Mouse (Mus musculus): Measurements from ENCODE around the gene Gm13279. TPM values are rescaled to one million over a fixed set of nuclear protein-coding genes. Genes with fewer than 3 reads are reported as not detected.
"Not testable (repeated sequence)": the region's sequence is repeated elsewhere in the genome, so short reads cannot be mapped to it uniquely, and the experiment has no call there.

Gm13279 gene
- total and polyA plus RNA-seq, 2 experiments from 2014 or later: not detected

DNA sequence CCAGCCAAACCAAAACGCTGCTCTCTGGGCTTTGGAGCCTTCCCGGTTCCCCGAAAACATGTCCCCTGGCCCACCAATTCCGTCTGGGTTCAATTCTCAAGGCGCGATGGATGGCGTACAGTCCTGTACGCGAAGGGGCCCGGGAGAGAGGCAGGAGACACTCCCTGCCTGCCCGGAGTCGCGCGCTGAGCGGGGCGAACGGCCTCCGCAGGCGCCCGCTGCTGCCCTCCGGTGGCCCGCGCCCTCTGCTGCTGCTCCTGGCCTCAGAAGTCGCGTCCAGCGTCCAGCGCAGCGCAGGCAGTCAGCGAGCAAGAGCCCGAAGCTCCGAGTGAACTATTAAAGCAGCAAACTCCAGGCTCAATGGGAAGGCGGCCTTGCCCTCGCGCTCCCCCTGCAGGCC is 8.6 kb downstream of the Gm13279 start:
- not testable (repeated sequence) for H3K4me3 ChIP-seq (ENCODE audit: low read depth, low read length); H3K9me3 ChIP-seq (ENCODE audit: low read length); H3K4me1 ChIP-seq (ENCODE audit: insufficient read depth, low read length); DNase-seq (ENCODE audit: low spot score); H3K36me3 ChIP-seq (ENCODE audit: insufficient read depth, low read length); H3K27ac ChIP-seq (ENCODE audit: low read depth, low read length); H3K27me3 ChIP-seq (ENCODE audit: insufficient read depth, low read length); ATAC-seq (ENCODE audit: low FRiP score); H3K9ac ChIP-seq (replicated peaks; ENCODE audit: low read length, poor library complexity, severe bottlenecking)
- WGBS: no CpG with 5 or more reads among the region's 34 CpGs
- peak; percentile 14; the same call in 1 of the 2 replicates for TF ChIP-seq CTCF (IDR thresholded peaks at IDR 0.05)
- peak overlapping the region; percentile 35 for H3K4me2 ChIP-seq (ENCODE audit: low read depth, low read length, poor library complexity, severe bottlenecking)

DNA sequence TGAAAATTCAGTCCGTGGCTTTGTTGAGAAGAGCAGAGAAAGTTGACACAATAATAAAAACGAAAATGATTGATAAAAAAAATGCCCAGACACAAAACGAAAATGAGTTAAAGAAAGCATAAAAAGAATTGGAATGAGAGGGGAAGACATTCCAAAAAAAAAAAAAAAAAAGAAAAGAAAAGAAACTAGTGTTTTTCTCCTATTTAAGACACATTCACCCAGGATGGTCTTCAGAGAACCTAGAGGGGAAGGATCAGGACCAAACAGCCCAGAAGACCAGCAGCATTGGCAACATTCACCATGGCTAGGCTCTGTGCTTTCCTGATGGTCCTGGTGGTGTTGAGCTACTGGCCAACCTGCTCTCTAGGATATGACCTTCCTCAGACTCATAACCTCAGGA is 18.7 kb downstream of the Gm13279 start, which contains the start of gene Ifna7:
Gene Ifna7, plus strand, starts transcription at position 301 of the 400 bp plus-strand sequence.
- Histone ChIP-seq H3K4me3 (ENCODE audit: low read depth, low read length) (no peak within 1 kb of the TSS), H3K4me1 (ENCODE audit: insufficient read depth, low read length) (no peaks in the 10 kb centered on the region), H3K27me3 (ENCODE audit: insufficient read depth, low read length) (no peaks in the 10 kb centered on the region), H3K9ac (replicated peaks; ENCODE audit: low read length, poor library complexity, severe bottlenecking) (no peak within 1 kb of the TSS), H3K9me3 (ENCODE audit: low read length) (no peaks in the 10 kb centered on the region), H3K36me3 (ENCODE audit: insufficient read depth, low read length) (no peaks in the 10 kb centered on the region), H3K27ac (ENCODE audit: low read depth, low read length) (no peak within 1 kb of the TSS), H3K4me2 (ENCODE audit: low read depth, low read length, poor library complexity, severe bottlenecking) (no peak within 1 kb of the TSS)
- ATAC-seq (ENCODE audit: low FRiP score) (no peak), DNase-seq (ENCODE audit: low spot score) (no peak)
- WGBS: 66% methylated on average over 3 of the region's 3 CpGs
- no peak for TF ChIP-seq CTCF (IDR thresholded peaks at IDR 0.05)

DNA sequence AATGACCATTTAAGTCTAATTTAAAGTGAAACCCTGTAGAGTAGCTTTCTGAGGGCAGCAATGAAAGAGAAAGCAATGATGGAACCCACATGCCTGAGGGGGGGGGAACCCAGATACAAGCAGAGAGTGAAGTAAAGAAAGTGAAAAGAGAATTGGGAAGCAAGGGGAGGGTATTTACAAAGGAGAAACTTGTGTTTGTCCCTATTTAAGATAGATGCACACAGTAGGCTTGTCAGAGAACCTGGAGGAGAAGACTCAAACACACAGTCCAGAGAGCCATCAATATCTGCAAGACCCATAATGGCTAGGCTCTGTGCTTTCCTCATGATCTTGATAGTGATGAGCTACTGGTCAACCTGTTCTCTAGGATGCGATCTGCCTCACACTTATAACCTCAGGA is 22.5 kb downstream of the Gm13279 start, which contains the start of gene Ifna11:
Gene Ifna11, plus strand, starts transcription at position 301 of the 400 bp plus-strand sequence.
- WGBS: 89% methylated on average over 1 of the region's 1 CpGs
- no peaks in the 10 kb centered on the region for H3K9me3 ChIP-seq (ENCODE audit: low read length)
- no peak within 1 kb of the TSS for H3K4me2 ChIP-seq (ENCODE audit: low read depth, low read length, poor library complexity, severe bottlenecking)
- no peak within 1 kb of the TSS for H3K27ac ChIP-seq (ENCODE audit: low read depth, low read length)
- H3K4me3 ChIP-seq (ENCODE audit: low read depth, low read length): no peak within 1 kb of the TSS
- H3K9ac ChIP-seq (replicated peaks; ENCODE audit: low read length, poor library complexity, severe bottlenecking): no peak within 1 kb of the TSS
- no peak for TF ChIP-seq CTCF (IDR thresholded peaks at IDR 0.05)
- no peaks in the 10 kb centered on the region for H3K27me3 ChIP-seq (ENCODE audit: insufficient read depth, low read length)
- H3K4me1 ChIP-seq (ENCODE audit: insufficient read depth, low read length): no peaks in the 10 kb centered on the region
- DNase-seq (ENCODE audit: low spot score) (no peak), ATAC-seq (ENCODE audit: low FRiP score) (no peak)
- H3K36me3 ChIP-seq (ENCODE audit: insufficient read depth, low read length): no peaks in the 10 kb centered on the region

DNA sequence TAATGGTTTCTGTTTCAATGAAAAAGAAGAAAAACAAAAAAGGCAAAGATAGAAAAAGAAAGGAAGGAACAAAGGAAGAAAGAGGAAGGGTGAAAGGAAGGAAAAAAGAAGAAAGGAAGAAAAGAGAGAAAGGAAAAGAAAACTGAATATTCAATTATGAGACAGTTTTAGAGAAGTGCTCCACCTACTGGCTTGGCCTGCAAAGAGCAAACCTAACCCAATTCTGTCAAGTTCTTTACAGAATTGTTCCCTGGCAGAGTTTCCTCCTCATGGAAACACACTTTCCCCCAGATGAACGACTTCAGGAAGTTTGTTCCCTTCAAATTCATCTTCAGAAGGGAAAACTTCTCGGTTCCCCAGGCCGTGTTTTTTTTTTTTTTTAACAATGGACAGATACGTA is 25.8 kb downstream of the Gm13279 start:
- Histone ChIP-seq H3K27ac (ENCODE audit: low read depth, low read length) (no peak overlapping the region), H3K4me3 (ENCODE audit: low read depth, low read length) (no peak overlapping the region), H3K9ac (replicated peaks; ENCODE audit: low read length, poor library complexity, severe bottlenecking) (no peak overlapping the region), H3K4me2 (ENCODE audit: low read depth, low read length, poor library complexity, severe bottlenecking) (no peak overlapping the region), H3K36me3 (ENCODE audit: insufficient read depth, low read length) (no peaks in the 10 kb centered on the region), H3K27me3 (ENCODE audit: insufficient read depth, low read length) (no peaks in the 10 kb centered on the region), H3K4me1 (ENCODE audit: insufficient read depth, low read length) (no peaks in the 10 kb centered on the region), H3K9me3 (ENCODE audit: low read length) (no peaks in the 10 kb centered on the region)
- no peak for ATAC-seq (ENCODE audit: low FRiP score)
- peak; percentile 42 for DNase-seq (ENCODE audit: low spot score)
- WGBS: 18% methylated on average over 4 of the region's 4 CpGs
- peak; percentile 75 for TF ChIP-seq CTCF (IDR thresholded peaks at IDR 0.05)

DNA sequence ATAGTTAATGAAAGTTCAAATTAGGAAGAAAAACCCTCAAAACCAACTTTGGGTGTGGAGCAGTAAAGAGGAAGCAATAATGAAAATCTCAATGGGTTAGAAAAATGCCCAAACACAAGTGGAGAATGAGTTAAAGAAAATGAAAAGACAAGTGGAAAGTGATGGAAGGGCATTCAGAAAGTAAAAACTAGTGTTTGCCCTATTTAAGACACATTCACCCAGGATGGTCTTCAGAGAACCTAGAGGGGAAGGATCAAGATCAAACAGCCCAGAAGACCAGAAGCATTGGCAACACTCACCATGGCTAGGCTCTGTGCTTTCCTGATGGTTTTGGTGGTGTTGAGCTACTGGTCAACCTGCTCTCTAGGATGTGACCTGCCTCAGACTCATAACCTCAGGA is 29.9 kb downstream of the Gm13279 start, which contains the start of gene Ifna6:
Gene Ifna6, plus strand, starts transcription at position 301 of the 400 bp plus-strand sequence.
- not testable (repeated sequence) for H3K9ac ChIP-seq (replicated peaks; ENCODE audit: low read length, poor library complexity, severe bottlenecking); H3K27me3 ChIP-seq (ENCODE audit: insufficient read depth, low read length); ATAC-seq (ENCODE audit: low FRiP score); H3K4me2 ChIP-seq (ENCODE audit: low read depth, low read length, poor library complexity, severe bottlenecking); H3K4me1 ChIP-seq (ENCODE audit: insufficient read depth, low read length); H3K4me3 ChIP-seq (ENCODE audit: low read depth, low read length); H3K27ac ChIP-seq (ENCODE audit: low read depth, low read length); H3K36me3 ChIP-seq (ENCODE audit: insufficient read depth, low read length); DNase-seq (ENCODE audit: low spot score); H3K9me3 ChIP-seq (ENCODE audit: low read length)

DNA sequence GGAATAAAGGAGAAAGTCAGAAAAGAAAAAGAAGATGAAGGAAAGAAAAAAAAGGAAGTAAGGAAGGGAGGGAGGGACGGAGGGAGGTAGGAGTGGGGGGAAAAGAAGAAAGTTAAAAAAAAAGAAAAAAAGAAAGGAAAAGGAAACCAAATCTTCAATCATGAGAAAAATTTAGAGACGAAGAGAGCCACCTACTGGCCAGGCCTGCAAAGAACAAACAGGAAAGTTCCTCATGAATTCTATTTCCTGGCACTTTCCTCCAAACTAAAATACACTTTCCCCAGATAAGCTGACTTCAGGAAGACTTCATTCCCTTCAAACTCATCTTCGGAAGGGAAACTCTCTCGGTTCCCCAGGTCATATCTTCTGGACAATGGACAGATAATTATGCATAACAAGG is 33.3 kb downstream of the Gm13279 start:
- 19% methylated on average over 4 of the region's 4 CpGs for whole genome bisulfite sequencing
- TF ChIP-seq CTCF (IDR thresholded peaks at IDR 0.05): peak; percentile 74
- no peak overlapping the region for H3K27ac ChIP-seq (ENCODE audit: low read depth, low read length)
- H3K4me3 ChIP-seq (ENCODE audit: low read depth, low read length): no peak overlapping the region
- ATAC-seq (ENCODE audit: low FRiP score): no peak
- no peak overlapping the region for H3K4me2 ChIP-seq (ENCODE audit: low read depth, low read length, poor library complexity, severe bottlenecking)
- no peaks in the 10 kb centered on the region for H3K4me1 ChIP-seq (ENCODE audit: insufficient read depth, low read length)
- no peaks in the 10 kb centered on the region for H3K9me3 ChIP-seq (ENCODE audit: low read length)
- no peaks in the 10 kb centered on the region for H3K27me3 ChIP-seq (ENCODE audit: insufficient read depth, low read length)
- no peak overlapping the region for H3K9ac ChIP-seq (replicated peaks; ENCODE audit: low read length, poor library complexity, severe bottlenecking)
- H3K36me3 ChIP-seq (ENCODE audit: insufficient read depth, low read length): no peaks in the 10 kb centered on the region
- peak; percentile 17 for DNase-seq (ENCODE audit: low spot score)

DNA sequence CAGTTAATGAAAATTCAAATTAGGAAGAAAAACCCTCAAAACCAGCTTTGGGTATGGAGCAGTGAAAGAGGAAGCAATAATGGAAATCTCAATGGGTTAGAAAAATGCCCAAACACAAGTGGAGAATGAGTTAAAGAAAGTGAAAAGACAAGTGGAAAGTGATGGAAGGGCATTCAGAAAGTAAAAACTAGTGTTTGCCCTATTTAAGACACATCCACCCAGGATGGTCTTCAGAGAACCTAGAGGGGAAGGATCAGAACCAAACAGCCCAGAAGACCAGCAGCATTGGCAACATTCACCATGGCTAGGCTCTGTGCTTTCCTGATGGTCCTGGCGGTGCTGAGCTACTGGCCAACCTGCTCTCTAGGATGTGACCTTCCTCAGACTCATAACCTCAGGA is 38.0 kb downstream of the Gm13279 start, which contains the start of gene Ifna5:
Gene Ifna5, plus strand, starts transcription at position 301 of the 400 bp plus-strand sequence.
- H3K4me2 ChIP-seq (ENCODE audit: low read depth, low read length, poor library complexity, severe bottlenecking); DNase-seq (ENCODE audit: low spot score); H3K27me3 ChIP-seq (ENCODE audit: insufficient read depth, low read length); H3K9ac ChIP-seq (replicated peaks; ENCODE audit: low read length, poor library complexity, severe bottlenecking); H3K9me3 ChIP-seq (ENCODE audit: low read length); H3K27ac ChIP-seq (ENCODE audit: low read depth, low read length); H3K4me3 ChIP-seq (ENCODE audit: low read depth, low read length); H3K36me3 ChIP-seq (ENCODE audit: insufficient read depth, low read length); ATAC-seq (ENCODE audit: low FRiP score); H3K4me1 ChIP-seq (ENCODE audit: insufficient read depth, low read length): not testable (repeated sequence)
- 73% methylated on average over 1 of the region's 1 CpGs for WGBS

Data from midbrain, postnatal 0 days (tissue).